Comparison of ENCODE assay signal across 27 mouse cellular contexts in the genomic region with DNA sequence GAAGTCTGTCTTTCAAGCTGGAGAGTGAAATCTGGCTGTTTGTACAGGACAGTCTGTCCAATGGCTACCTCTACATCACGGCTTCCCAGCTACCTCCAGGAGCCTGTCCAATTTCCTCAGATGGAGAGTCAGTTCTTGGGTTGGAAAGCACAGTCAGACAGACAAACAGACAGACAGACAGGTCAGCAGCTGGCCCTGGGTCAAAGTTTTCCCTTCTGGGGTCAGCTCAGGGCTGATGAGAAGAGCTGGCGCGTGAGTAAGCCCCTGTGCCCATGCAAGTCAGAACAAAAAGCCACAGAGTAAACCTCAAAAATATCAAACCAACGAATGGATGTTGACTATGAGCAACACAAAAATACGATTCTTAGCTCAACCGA. TPM values are rescaled to one million over a fixed set of nuclear protein-coding genes. Genes with fewer than 3 reads are reported as not detected.
"Had no signal": no experiment of that assay in that cellular context is flagged by ENCODE, and none has a peak within 500 bp of the region (broad histone marks: within the 10 kb centered on the region; RNA-seq: fewer than 3 reads in every experiment).

No protein-coding gene starts in this region.

- H3K4me3 ChIP-seq: left cerebral cortex, adult 2 months; limb, embryonic 10.5 days; limb, embryonic 13.5 days; liver, embryonic 13.5 days; midbrain, embryonic 12.5 days; midbrain, embryonic 15.5 days; neural tube, embryonic 12.5 days; neural tube, embryonic 15.5 days had no signal

- H3K27ac ChIP-seq: left cerebral cortex, adult 2 months; limb, embryonic 10.5 days; limb, embryonic 13.5 days; liver, embryonic 13.5 days; macrophage; midbrain, embryonic 12.5 days; midbrain, embryonic 15.5 days; neural tube, embryonic 12.5 days; neural tube, embryonic 15.5 days; stomach, postnatal 0 days had no signal

- ATAC-seq: midbrain, embryonic 15.5 days had no signal

- DNase-seq: kidney, adult 18-20 months; kidney, adult 9 months; kidney, postnatal 14 days; kidney, postnatal 4 days; layer of hippocampus, adult 9-11 months; layer of hippocampus, postnatal 36 days; liver; liver, embryonic 13.5 days; lung, embryonic 14.5 days; right cerebral cortex, adult 18-20 months; right cerebral cortex, postnatal 14 days; right cerebral cortex, postnatal 4 days; thymus, adult 2 months; thymus, postnatal 14 days; thymus, postnatal 4 days had no signal

RNA-seq across cellular contexts. Expression of a gene that starts 36.9 kb away (rescaled TPM):
- total RNA-seq: layer of hippocampus, adult 18-20 months; layer of hippocampus, postnatal 36 days; left cerebral cortex, adult 2 months; left cerebral cortex, postnatal 14 days; megakaryocyte, adult 5-6 weeks had no signal

RNA-seq across cellular contexts. Expression of a gene that starts 41.5 kb away (rescaled TPM):
- total RNA-seq: layer of hippocampus, postnatal 36 days; megakaryocyte, adult 5-6 weeks had no signal
